Mouse (Mus musculus): ENCODE results near the gene Gm30083.

DNA sequence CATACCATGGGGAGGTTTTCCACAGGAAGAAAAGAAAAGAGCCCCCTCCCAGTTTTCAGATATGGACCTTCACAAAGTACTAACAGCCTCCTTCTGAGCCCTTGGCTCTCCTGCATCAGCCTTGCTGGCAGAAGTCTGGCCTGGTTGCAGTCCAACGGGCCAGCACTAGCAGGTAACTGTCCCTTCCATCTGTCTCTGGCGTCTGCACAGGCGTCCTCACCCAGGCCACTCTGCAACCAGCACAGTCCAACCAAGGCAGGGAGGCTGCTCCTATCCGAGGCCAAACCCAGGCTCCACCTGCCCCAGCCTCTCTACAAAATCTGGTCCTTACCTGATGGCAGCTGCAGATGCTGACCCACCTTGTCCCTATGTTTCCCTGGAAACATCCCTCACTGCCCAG is 23.0 kb downstream of the Gm30083 start:
- TF ChIP-seq CTCF (IDR thresholded peaks at IDR 0.05; ENCODE audit: borderline replicate concordance, control insufficient read depth, extremely low read depth, insufficient read depth, low read length, poor library complexity) (no peak), POLR2A (IDR thresholded peaks at IDR 0.05; ENCODE audit: control insufficient read depth, extremely low read depth, insufficient read depth, low read length, poor library complexity) (no peak)

All from thymus, adult 2 months (tissue).